Mouse (Mus musculus): ENCODE measurements at regions not wholly inside any gene's neighbourhood (a gene's known extent, or its start where the extent isn't known, plus 50 kb on each side); places are given as distances from the start of the nearest gene placed in this dataset.
A peak's percentile ranks its signal among the peaks of the same experiment; 100 is the strongest.

- peak; percentile 59 for DNase-seq (ENCODE audit: low spot score)
These were observed 56.5 kb downstream of the Kctd12 start for GRCm38 (mm10) chr14:102925769-102926443.

GRCm38 (mm10) chr14:102924674-102925073, 57.8 kb downstream of the Kctd12 start:
- DNase-seq (ENCODE audit: low spot score): no peak

GRCm38 (mm10) chr14:102922496-102922993, 59.9 kb downstream of the Kctd12 start:
- no peak for DNase-seq (ENCODE audit: low spot score)

- no peak for DNase-seq (ENCODE audit: low spot score)
These were observed 62.0 kb downstream of the Kctd12 start for GRCm38 (mm10) chr14:102920415-102920814.

DNA sequence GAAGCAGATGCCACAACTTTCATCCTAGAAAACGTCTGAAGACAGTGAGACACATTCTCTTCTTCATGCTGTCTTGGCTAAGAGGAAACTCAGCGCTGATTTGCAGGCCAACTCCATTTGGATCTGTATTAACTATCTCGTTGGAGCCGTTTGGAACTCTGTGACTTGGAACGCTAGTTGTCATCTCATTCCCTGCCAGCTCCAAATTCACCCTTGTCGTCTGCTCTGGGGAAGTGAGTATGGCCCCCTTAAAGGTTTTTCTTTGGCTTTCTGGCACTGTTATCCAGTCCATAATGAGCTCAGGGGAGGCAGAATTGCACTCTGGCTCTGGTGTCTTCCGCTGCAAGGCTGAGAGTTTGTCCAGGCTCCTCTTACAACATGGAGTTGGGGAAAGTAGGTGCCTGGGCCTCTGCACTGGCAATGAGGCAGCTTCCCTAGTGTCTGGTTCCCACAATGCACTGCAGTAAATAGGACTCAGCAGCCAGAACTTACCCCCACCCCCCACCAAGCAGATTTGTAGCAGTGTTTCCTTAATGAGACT, 63.1 kb downstream of the Kctd12 start:
- no peak for DNase-seq (ENCODE audit: low spot score)

- DNase-seq (ENCODE audit: low spot score): no peak
These were observed 64.5 kb downstream of the Kctd12 start for GRCm38 (mm10) chr14:102917929-102918328.

DNA sequence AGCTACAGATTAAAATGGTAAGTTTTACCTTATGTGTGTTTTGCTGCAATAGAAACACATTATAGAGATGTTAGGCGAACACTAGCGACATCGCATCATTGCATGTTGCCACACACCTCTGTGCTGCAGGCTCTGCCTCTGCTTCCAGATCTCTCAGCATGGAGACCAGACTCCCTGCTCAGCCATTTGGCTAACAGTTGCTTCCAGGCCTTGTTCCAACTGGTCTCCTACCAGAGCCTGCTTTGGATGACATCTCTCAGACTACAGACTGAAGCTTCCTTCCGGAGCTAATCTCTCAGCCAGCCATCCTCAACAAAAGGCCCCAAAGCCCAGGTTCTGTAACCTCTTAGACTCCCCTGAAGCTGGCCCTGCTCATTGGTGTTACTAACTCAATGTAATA, 66.5 kb downstream of the Kctd12 start:
- DNase-seq (ENCODE audit: low spot score): no peak

DNA sequence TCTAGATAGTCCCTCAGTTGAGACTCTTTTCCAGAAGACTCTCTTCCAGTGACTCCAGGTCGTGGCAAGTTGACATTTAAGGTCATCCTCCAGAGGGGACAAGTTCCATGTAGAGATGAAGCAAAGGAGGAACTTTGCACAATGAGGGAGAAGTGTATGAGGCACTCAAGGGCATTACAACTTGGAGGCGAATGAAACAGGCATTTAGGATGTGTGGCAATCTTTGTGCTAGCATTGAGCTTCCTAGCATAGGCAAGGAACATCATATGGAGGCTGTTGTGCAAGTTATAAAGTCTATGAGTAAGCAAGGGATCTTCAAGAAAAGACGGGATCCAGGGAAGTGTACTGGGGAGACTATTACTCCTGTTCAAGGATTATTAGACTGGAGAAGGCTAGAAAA, 70.9 kb downstream of the Kctd12 start:
- no peak for DNase-seq (ENCODE audit: low spot score)

GRCm38 (mm10) chr14:102908990-102909389, 73.4 kb downstream of the Kctd12 start:
- DNase-seq (ENCODE audit: low spot score): no peak

GRCm38 (mm10) chr14:102907411-102908103, 74.9 kb downstream of the Kctd12 start:
- DNase-seq (ENCODE audit: low spot score): no peak

- DNase-seq (ENCODE audit: low spot score): no peak
These were observed 75.6 kb downstream of the Kctd12 start for GRCm38 (mm10) chr14:102906826-102907225.

DNA sequence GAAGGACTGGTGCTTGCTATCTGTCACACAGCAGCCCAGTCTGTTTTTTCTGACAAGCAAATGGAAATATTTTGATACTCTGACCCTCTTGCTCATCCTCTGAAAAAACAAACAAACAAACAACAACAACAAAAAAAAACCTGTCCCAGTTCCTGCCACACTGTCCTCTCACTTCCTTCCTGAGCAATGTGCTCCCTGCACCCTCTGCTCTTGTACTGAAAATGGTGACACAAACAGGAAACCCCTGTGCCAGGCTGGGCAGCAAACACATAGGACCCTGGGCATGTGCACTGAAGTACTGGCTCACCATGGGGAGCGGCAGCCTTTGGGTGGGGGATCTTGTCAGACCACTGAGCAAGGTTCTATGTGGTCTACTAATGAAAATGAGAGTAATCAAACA, 76.2 kb downstream of the Kctd12 start:
- no peak for DNase-seq (ENCODE audit: low spot score)

DNA sequence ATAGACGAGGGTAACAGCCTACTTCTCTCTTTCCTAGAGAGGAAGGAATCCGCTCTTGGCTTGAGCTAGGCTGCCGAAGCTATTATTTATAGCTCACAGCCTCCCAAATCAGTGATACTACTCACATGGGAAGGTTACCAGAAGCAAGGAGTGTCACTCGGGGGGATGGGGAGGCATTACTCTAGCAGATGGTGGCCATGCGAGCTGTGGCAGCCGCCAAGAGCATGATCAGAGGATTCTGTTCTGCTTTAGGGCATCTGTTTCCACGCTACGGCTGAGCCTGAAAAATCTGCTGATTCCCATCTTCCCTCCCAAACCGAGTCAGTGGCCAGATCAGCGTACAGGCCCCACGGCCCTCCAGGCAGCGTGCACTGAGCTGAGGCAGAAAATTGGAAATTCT, 79.5 kb downstream of the Kctd12 start:
- peak; percentile 87 for DNase-seq (ENCODE audit: low spot score)

- DNase-seq (ENCODE audit: low spot score): no peak
These were observed 80.2 kb downstream of the Kctd12 start for GRCm38 (mm10) chr14:102902236-102902635.

DNA sequence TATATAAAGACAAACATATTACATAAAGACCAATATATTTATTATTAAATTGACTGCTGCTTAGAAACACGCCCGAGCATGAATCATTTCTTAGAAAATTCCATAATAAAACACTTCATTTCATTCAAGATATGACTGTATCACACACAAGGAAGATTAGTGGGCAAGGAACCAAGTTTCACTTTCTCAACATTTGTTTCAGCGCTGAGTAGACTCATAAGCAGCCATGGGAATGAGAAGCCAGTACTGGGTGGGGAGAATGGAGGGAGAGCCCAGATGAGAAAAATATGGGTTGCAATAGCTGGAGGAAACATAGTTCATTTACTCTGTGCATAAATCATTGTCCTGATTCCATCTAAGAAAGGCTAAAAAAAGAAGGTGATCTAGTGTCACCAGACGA, 84.0 kb downstream of the Kctd12 start:
- no peak for DNase-seq (ENCODE audit: low spot score)

DNA sequence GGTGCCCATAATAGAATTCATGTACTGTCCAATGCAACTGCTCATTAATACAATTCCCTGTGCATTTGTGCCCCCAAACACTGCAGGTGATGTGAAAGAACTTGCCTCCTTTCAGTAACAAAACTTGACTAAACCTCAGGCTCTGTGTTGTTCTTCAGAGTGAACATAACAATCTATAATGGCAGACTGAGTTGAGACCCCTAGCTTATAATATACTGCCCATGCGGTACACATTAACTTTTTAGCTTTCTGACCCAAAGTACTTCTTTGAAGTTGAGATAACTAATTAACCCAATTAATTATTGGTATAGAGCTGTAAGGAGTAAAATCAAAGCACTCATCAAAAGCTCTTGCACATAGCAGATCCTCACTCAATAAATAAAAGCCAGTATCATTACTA, 85.4 kb downstream of the Kctd12 start:
- DNase-seq (ENCODE audit: low spot score): no peak

DNA sequence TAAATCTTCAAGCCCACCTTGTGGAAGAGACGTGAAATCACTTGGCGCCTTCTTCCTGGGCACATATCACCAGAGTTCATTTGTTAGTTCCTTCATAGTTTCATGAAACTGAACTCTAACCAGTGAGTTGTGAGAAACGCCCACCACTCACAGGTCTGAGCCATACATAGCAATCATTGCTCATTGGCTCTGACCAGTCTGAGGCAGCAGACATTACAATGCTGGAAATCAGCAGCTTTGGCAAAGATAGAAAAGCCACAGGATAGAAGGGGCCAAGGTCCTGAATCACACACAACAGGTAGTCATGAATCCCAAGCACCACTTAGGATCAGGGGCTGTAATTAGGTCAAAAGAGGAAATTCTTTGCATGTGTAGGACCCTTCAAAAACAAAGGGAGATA, 85.9 kb downstream of the Kctd12 start:
- DNase-seq (ENCODE audit: low spot score): no peak

- DNase-seq (ENCODE audit: low spot score): no peak
These were observed 89.2 kb downstream of the Kctd12 start for GRCm38 (mm10) chr14:102893241-102893640.

- DNase-seq (ENCODE audit: low spot score): no peak
These were observed 90.9 kb downstream of the Kctd12 start for GRCm38 (mm10) chr14:102891552-102891951.

GRCm38 (mm10) chr14:102885240-102885598, 97.2 kb downstream of the Kctd12 start:
- DNase-seq (ENCODE audit: low spot score): no peak

DNA sequence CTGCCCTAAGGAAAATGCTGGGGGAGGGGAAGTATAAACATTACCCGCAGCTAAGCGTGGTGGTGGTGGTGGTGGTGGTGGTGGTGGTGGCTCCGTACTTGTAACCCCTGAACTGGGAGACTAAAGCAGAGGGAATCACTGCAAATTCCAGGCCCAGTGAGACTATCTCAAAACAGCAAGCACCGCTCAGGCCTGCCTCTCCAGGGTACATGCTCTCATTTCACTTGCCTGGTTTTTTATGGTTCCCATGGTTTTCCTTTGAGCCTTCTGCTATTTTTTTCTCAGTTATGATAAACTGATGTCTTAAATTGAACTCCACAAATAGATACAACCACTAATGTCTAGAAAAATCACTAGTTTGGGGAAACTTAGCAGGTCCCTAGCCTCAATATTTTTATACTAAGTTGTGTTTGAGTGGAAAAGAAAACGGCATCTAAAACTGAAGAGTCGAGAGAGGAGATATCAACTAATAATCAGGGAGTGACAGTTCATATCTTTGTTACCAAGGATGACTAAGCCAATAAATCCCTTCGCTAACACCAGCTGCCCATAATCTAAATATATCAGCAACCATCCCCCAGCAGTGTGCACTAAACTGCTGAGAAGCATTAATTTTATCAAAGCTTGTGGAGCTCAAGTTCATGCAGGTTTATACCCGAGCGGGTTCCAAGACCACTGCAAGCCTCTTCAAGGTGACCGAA, 97.7 kb downstream of the Kctd12 start:
- DNase-seq (ENCODE audit: low spot score): no peak

GRCm38 (mm10) chr14:102883344-102884122, 98.9 kb downstream of the Kctd12 start:
- no peak for DNase-seq (ENCODE audit: low spot score)

Measured in layer of hippocampus, adult 11-12 months (tissue).